Mouse (Mus musculus) olfactory bulb, adult 2 months (tissue): ENCODE measurements around the gene Akr1a1. TPM values are rescaled to one million over a fixed set of nuclear protein-coding genes. Genes with fewer than 3 reads are reported as not detected.
A peak's percentile ranks its signal among the peaks of the same experiment; 100 is the strongest.

ENCODE experiments used
- H3K27ac ChIP-seq: fragments of 200-500 bp; 2 replicates; pipeline ENCODE4 v1.5.1; 2012; ENCODE audit warnings: low read depth, low read length; ENCODE audit not compliant: insufficient read depth
- H3K4me1 ChIP-seq: fragments of 200-500 bp; 2 replicates; pipeline ENCODE4 v1.6.1; 2012; ENCODE audit warnings: low read length; ENCODE audit not compliant: control insufficient read depth, insufficient read depth
- H3K4me3 ChIP-seq: fragments of 200-500 bp; 2 replicates; pipeline ENCODE4 v1.5.1; 2012; ENCODE audit warnings: mild to moderate bottlenecking, low read depth, low read length, moderate library complexity; ENCODE audit not compliant: insufficient read depth
- CTCF ChIP-seq: fragments of 200-500 bp; IDR thresholded peaks from 2 replicates; pipeline ENCODE4 v1.5.1; 2012; ENCODE audit warnings: low read depth, mild to moderate bottlenecking, low read length, moderate library complexity; ENCODE audit not compliant: insufficient read depth
- POLR2A ChIP-seq: fragments of 200-500 bp; IDR thresholded peaks from 2 replicates; pipeline ENCODE4 v1.6.1; 2012; ENCODE audit warnings: mild to moderate bottlenecking, low read depth, low read length, moderate library complexity; ENCODE audit not compliant: insufficient read depth
- WGBS: fragments of 180-500 bp; shearing (Covaris S2); methylation state at CpG from one replicate; pipeline ENCODE4 v1.1.7; 2018; 5-methylcytosine and 5-hydroxymethylcytosine counted together
- polyA plus RNA-seq: library from polyadenylated mRNA; stranded (reverse); fragments of >200 nt; gene quantifications from 2 replicates; pipeline ENCODE4 v1.2.4, GENCODE M21; 2012; ENCODE audit warnings: low replicate concordance; ENCODE audit not compliant: missing spikeins, insufficient read depth, insufficient read length

Gene Akr1a1
- polyA plus RNA-seq, 1 experiment, result not detected

DNA sequence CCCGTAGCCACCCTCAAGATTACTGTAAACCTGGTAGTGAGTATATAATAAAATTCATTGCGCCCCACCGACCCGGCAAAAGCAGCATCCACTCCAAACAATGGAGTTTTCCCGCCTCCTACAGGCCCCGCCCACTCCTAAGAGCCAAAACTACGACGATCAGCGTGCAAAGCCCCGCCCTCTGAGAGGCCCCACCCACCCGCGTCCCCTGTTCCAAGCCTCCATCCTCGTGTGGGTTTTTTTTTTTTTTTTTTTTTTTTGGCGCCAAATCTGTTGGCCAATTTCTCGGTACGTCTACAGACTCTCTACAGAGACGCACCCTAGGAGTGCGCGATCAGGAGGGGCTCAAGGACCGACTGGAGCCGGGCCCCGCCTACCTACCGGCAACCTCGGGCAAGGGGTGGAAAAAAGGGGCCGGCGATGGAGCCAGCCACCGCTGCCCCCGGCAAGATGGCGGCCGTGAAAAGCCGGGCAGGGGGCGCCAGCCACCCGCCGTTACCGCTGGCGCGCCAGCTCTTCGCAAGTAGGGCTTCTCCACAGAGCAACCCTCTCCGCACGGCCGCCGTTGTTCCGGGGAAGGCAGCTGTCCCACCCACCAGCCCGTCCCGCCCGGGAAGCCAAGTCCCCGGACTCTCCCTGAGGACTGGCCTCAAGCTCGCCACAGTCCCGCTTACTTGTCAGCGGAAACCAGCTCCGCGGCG is 24.7 kb downstream of the Akr1a1 start:
- Histone ChIP-seq H3K4me3 (peak overlapping the region; percentile 85), H3K27ac (peak overlapping the region; percentile 56), H3K4me1 (no peaks in the 10 kb centered on the region)
- WGBS, result under 1% methylated on average over 53 of the region's 53 CpGs
- peak; percentile 19; the same call in 1 of the 2 replicates for TF ChIP-seq CTCF
- TF ChIP-seq POLR2A, result no peak

- WGBS, result 86% methylated on average over 4 of the region's 4 CpGs
- no peak for TF ChIP-seq CTCF
- no peak for TF ChIP-seq POLR2A
- Histone ChIP-seq H3K4me3 (no peak overlapping the region), H3K4me1 (no peaks in the 10 kb centered on the region), H3K27ac (no peak overlapping the region)
These were observed 26.6 kb downstream of the Akr1a1 start for GRCm38 (mm10) chr4:116624831-116625230.

- no peak overlapping the region for H3K4me3 ChIP-seq
- 98% methylated on average over 2 of the region's 2 CpGs for WGBS
- no peaks in the 10 kb centered on the region for H3K4me1 ChIP-seq
- H3K27ac ChIP-seq, result no peak overlapping the region
- TF ChIP-seq CTCF (no peak), POLR2A (no peak)
These were observed 36.2 kb downstream of the Akr1a1 start for GRCm38 (mm10) chr4:116615237-116615636.

- Histone ChIP-seq H3K4me3 (no peak overlapping the region), H3K27ac (no peak overlapping the region), H3K4me1 (no peaks in the 10 kb centered on the region)
- TF ChIP-seq CTCF, result no peak
- no peak for TF ChIP-seq POLR2A
- WGBS, result 91% methylated on average over 2 of the region's 2 CpGs
These were observed 38.9 kb downstream of the Akr1a1 start for GRCm38 (mm10) chr4:116612621-116613020.

GRCm38 (mm10) chr4:116596978-116597881 is 54.2 kb downstream of the Akr1a1 start:
- TF ChIP-seq CTCF (0 out of 2 replicates have a peak, but pooled peaks have one; percentile 3), POLR2A (peak; percentile 78)
- H3K4me3 ChIP-seq, result peak overlapping the region; percentile 84
- H3K4me1 ChIP-seq, result peaks cover 12% of the 10 kb centered on the region; the same call in 1 of the 2 replicates
- under 1% methylated on average over 50 of the region's 50 CpGs for WGBS
- peak overlapping the region; percentile 44 for H3K27ac ChIP-seq

GRCm38 (mm10) chr4:116596379-116596778 is 55.1 kb downstream of the Akr1a1 start, which contains the start of gene Ccdc17:
Gene Ccdc17 (plus strand): TSS chr4:116596654.
- 24% methylated on average over 5 of the region's 5 CpGs for WGBS

DNA sequence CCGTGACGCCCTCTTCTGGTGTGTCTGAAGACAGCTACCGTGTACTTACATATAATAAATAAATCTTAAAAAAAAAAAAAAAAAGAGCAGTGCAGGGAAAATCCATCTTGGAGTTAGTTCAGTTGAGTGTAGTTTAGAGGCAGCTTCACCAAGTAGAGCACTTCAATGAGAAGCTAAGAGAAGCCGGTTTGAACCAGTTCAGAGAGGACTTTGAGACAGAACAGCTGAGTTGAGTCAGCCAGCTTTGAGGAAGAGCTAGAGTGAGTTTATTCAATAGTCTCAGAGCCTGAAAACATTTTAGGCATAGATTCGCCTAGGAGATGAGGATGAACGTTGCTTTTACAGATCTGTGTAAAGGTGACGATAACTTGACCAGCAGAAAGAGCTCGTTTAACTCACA is 55.7 kb downstream of the Akr1a1 start:
- TF ChIP-seq POLR2A (no peak), CTCF (no peak)
- Histone ChIP-seq H3K4me3 (no peak overlapping the region), H3K27ac (no peak overlapping the region), H3K4me1 (peaks cover 12% of the 10 kb centered on the region; the same call in 1 of the 2 replicates)
- WGBS, result 77% methylated on average over 8 of the region's 8 CpGs

More at GRCm38 (mm10) chr4:116596379-116596778, 55.1 kb downstream of the Akr1a1 start, which contains the start of gene Ccdc17:
- Histone ChIP-seq H3K27ac (peak within 1 kb of the TSS; percentile 44), H3K4me1 (peaks cover 12% of the 10 kb centered on the region; the same call in 1 of the 2 replicates), H3K4me3 (peak within 1 kb of the TSS; percentile 84)
- TF ChIP-seq POLR2A, result no peak
- no peak for TF ChIP-seq CTCF

Other genes starting within 250 kb of the Akr1a1 start
- gene Mast2, start 187.5 kb downstream of the Akr1a1 start, polyA plus RNA-seq, result 867 TPM in 1 of 2 replicates, not detected in the other
- gene Ipp, start 144.1 kb downstream of the Akr1a1 start, polyA plus RNA-seq, result not detected in 2 replicates
- gene Tmem69, start 95.7 kb downstream of the Akr1a1 start, polyA plus RNA-seq, result not detected in 2 replicates
- 174 TPM in 1 of 2 replicates, not detected in the other for gene Gpbp1l1, start 94.0 kb downstream of the Akr1a1 start, polyA plus RNA-seq
- not detected in 2 replicates for gene Ccdc17, start 55.0 kb downstream of the Akr1a1 start, polyA plus RNA-seq
- not detected in 2 replicates for gene Nasp, start 23.7 kb downstream of the Akr1a1 start, polyA plus RNA-seq
- 633 TPM in 1 of 2 replicates, not detected in the other for gene Prdx1, start 33.9 kb upstream of the Akr1a1 start, polyA plus RNA-seq
- gene Mmachc, start 56.7 kb upstream of the Akr1a1 start, polyA plus RNA-seq, result not detected in 2 replicates
- not detected in 2 replicates for gene Ccdc163, start 56.8 kb upstream of the Akr1a1 start, polyA plus RNA-seq
- not detected in 2 replicates for gene Tesk2, start 69.3 kb upstream of the Akr1a1 start, polyA plus RNA-seq
- not detected in 2 replicates for gene Toe1, start 156.0 kb upstream of the Akr1a1 start, polyA plus RNA-seq
- gene Mutyh, start 156.0 kb upstream of the Akr1a1 start, polyA plus RNA-seq, result not detected in 2 replicates
- gene Hpdl, start 170.0 kb upstream of the Akr1a1 start, polyA plus RNA-seq, result not detected in 2 replicates
- not detected in 2 replicates for gene Zswim5, start 225.7 kb upstream of the Akr1a1 start, polyA plus RNA-seq